Mouse (Mus musculus): ENCODE measurements around the gene Ndrg2.
A peak's percentile ranks its signal among the peaks of the same experiment; 100 is the strongest.

The Ndrg2 gene

DNA sequence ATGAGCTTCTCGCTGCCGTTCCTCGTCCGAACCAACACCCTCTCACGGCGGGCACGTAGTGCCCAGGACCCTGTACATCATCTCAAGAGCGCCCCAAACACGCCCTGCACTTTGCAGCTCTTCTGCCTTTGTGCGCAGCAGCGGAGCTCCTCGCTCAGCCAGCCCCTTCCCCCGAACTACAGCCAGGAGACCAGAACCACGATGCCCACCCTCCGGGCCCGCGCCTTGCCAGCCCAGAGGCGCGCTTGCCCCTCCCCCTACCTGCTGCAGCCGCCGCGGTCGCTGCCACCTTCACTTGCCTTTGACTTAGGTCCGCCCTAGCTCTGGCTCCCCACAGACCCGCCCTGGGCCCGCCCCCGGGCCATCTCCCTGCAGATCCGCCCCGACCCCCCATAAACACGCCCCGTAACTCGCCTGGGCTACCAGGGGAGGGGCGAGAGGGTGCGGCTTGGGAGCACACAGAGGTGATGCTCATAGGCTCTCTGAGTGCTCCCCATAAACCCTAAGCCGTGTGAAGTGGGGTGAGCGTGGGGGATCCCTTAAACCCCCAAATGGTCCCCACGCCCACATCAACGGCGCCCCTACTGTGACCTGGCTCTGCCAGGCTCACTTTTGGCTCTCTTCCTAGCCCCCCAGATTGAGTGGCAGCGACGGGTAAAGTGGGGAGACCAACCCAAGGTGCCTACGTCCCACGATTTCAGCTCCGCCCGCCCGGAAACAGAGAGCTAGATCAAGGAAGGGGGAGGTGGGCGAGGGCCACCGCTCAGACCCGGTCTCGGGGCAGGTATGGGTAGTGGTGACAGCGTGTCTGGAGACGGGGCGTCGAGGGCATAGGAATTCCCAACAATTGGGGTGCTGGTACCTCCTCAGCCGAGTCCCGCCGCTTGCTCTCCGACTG, 647 bp downstream of the Ndrg2 start:
- peak; percentile 79 for DNase-seq (ENCODE audit: low spot score)

DNA sequence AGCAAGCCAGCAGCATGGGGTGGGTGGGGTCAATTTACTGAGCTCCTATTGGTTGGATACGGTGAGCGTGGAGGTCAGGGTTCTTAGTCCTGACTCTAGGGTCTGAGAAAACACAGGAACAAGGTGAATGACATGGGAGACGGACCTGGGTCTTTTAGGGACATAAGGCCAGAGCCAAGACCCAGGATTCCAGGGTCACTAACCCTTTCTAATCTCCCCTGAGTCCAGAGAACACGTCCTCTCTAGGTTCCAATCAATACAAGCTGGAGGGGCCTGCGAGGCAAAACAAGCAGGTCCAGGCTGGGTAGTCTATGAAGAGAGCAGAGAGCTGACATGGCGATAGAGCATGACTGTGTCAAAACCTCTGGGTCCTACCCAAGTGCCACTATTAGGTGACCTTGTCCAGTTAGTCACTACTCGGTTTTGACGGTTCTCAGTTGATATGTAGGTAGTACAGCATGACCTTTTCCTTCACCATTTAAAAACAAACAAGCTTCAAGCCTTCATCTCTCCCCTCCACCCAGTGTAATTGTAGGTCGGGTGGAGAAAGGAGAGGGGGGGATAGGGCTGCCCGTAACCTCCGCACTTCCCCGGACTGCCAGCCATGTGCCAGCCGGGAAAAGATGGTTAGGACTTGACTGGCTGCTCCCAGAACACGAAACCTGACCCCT, 1.4 kb downstream of the Ndrg2 start:
- DNase-seq (ENCODE audit: low spot score) = peak; percentile 39

GRCm38 (mm10) chr14:51911301-51911700, 2.7 kb downstream of the Ndrg2 start:
- DNase-seq (ENCODE audit: low spot score) = no peak

- DNase-seq (ENCODE audit: low spot score) = no peak
These were observed 7.9 kb downstream of the Ndrg2 start for GRCm38 (mm10) chr14:51906102-51906501.

DNA sequence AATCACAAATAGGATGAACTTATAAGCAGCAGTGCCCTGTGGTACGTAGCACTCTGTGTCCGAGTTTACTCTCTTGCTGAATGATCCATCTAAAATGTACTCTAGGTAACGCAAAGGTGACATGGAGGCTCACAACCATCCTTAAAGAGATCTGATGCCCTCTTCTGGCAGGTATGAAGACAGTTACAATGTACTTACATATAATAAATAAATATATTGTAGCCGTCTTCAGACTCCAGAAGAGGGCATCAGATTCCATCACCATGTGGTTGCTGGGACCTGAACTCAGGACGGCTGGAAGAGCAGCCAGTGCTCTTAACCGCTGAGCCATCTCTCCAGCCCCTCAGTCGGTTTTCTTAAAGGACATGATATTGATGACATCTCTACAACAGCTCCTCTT, 9.3 kb downstream of the Ndrg2 start:
- no peak for DNase-seq (ENCODE audit: low spot score)

- DNase-seq (ENCODE audit: low spot score) = no peak
These were observed 10.2 kb downstream of the Ndrg2 start for GRCm38 (mm10) chr14:51903782-51904181.

DNA sequence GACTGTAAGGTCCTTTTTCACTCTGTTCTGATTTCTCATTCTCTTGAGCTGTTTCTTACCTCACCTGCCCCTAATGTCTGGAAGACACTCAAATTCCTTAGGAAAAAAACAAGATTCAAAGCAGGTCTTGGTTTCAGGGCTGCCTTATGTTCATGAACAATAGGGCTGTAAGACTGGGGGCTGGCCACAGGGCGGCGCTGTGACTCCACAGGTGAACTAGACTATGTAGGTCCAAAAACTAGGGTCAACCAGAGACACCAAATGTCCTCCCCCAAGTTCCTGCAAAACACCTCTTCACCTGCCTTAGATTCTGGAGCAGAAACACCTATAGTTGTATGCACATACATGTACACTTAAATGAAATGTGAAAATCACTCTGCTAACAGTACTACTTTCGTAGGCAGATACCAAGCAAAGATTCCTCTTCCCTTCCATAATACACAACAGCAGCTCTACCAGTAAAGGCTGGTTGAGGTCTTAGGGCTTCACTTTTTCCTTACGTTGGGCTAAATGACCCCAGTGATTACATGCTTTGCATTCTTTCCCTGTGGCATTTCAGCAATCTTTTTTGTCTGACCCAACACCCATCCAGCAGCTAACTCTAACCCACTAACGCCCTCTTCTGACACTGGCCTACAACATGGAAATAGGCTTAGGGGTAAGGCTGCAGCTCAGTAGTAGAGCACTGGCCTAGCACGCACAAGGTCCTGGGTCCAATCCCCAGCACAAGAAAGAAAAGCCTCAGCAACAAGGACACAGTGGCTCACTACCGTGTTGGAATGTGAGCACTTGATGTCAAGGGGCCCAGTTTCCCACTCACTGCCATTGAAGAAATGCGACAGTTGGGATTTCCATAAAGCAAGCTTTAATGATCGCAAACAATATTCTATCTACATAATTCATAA, 10.9 kb downstream of the Ndrg2 start:
- DNase-seq (ENCODE audit: low spot score) = peak; percentile 78

- DNase-seq (ENCODE audit: low spot score) = no peak
These were observed 14.6 kb downstream of the Ndrg2 start for GRCm38 (mm10) chr14:51899351-51899750.

- DNase-seq (ENCODE audit: low spot score) = no peak
These were observed 17.3 kb downstream of the Ndrg2 start for GRCm38 (mm10) chr14:51896539-51897170.

- no peak for DNase-seq (ENCODE audit: low spot score)
These were observed 17.9 kb downstream of the Ndrg2 start for GRCm38 (mm10) chr14:51896019-51896418.

DNA sequence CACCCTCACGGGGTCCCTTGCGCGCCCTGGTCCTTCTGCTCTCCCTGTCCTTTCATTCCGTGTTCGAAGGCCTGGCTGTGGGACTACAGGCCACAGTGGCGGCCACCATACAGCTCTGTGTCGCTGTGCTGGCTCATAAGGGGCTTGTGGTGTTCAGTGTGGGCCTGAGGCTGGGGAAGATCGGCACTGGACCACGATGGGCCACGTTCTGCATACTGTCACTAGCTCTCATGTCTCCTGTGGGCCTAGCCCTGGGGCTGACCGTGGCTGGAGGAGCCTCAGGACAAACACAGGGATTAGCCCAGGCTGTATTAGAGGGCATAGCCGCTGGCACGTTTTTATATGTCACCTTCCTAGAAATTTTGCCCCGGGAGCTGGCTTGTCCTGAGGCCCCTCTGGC, 18.9 kb downstream of the Ndrg2 start:
- no peak for DNase-seq (ENCODE audit: low spot score)

- no peak for DNase-seq (ENCODE audit: low spot score)
These were observed 20.1 kb downstream of the Ndrg2 start for GRCm38 (mm10) chr14:51893809-51894208.

GRCm38 (mm10) chr14:51893094-51893794, 20.7 kb downstream of the Ndrg2 start:
- DNase-seq (ENCODE audit: low spot score) = no peak

GRCm38 (mm10) chr14:51892191-51892939, 21.6 kb downstream of the Ndrg2 start, which contains the start of gene Slc39a2:
Gene Slc39a2 (plus strand): TSS chr14:51892889.
- DNase-seq (ENCODE audit: low spot score) = no peak

DNA sequence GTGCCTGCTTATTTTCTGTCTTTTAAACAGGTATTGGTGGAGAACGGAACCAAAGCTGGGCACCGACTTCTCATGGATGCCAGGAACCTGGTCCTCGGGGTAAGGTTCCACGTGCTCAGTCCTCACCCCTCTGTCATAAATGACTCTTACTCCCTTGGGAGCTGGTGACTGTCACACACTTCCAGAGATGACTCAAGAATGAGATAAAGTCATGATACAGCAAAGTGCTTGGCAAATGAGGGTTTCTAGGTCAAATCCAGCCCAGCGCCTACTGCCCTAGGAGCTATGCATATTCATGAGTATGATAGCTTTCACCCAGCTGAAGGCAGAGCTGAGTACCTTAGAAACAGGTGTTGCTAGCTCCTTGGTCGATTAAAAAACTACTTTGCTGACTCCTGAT, 24.1 kb downstream of the Ndrg2 start:
- DNase-seq (ENCODE audit: low spot score) = no peak

DNA sequence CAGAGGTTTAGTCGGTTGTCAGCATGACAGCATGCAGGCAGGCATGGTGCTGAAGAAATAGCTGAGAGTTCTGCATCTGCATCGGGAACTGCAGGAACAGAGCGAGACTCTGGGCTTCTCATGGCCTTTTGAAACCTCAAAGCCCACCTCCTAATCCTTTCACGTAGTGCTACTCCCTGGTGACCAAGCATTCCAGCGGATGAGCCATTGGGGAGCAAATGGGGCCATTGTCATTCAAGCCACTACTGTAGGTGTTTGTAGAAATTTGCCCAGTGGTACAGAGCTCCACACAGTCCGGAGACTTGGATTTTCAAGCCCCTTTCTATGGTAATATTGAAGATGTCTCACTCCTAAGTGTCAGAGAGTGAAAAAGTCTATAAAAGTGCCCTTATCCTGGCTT, 27.9 kb downstream of the Ndrg2 start:
- DNase-seq (ENCODE audit: low spot score) = no peak

GRCm38 (mm10) chr14:51884598-51885331, 29.2 kb downstream of the Ndrg2 start, which contains the start of gene Mettl17:
Gene Mettl17 (plus strand): TSS chr14:51884842.
- DNase-seq (ENCODE audit: low spot score) = peak; percentile 97

DNA sequence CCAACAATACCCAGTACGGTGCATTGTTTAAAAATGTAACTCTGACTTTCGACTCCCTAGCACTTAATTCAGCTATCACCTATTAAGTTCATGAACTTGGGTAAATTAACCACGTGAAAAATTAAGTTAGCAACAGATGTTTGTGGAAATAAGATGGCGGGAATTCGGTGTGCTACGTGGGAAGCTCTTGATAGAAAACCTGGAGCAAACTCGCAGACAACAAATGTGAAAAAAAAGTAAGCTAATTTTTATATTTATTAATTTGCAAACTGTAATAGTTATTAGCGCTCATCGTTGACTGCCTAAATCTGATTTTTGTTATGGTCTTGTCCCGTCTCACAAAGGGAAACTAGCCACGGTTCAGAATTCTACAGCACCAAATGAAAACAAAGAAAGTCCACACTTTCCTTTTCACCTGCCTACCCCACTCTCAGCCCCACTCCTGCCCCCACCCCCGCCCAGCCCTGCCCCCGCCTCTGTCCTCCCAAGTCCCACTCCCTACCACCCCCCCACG, 29.9 kb downstream of the Ndrg2 start:
- DNase-seq (ENCODE audit: low spot score) = peak; percentile 39

DNA sequence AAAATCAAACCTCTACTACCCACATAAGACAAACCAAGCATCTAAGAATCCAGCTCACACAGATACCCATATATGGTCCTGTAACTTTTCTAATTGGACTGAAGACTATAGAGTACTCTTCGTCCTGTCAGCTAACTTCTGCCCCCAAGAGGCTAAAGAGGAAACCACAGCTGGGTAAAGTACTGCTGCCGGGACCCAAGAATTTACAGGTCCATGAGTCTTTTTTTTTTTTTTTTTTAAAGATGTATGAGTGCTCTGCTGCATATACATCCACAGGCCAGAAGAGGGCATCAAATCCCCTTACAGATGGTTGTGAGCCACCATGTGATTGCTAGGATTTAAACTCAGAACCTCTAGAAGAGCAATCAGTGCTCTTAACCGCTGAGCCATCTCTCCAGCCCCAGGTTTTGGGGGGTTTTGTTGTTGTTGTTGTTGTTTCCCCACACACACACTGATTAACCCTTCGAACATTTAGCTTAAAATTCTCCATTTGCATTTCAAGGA, 30.4 kb downstream of the Ndrg2 start:
- DNase-seq (ENCODE audit: low spot score) = peak; percentile 79
